Comparison of ENCODE assay signal across 7 mouse cellular contexts in the genomic region with DNA sequence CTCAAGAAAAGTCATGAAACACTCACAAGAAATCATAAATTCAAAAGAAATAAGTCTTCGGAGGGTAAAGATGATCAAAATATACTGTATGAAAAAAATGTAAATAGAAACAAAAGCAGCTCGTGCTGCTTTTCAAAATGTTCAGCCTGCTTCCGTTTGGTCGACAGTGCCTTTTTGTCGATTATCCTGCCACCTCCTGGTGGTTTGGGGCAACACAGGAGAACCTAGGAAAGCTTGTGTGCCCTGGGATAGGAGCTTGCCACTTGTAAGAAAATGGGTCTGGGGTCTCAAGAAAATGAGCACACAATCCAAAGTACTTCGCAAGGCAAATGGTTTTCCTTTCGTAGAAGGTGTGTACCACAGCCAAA. TPM values are rescaled to one million over a fixed set of nuclear protein-coding genes. Genes with fewer than 3 reads are reported as not detected.
DNase-seq lines count a peak whose midpoint lies in the region; ATAC-seq and TF ChIP-seq lines count a peak whose summit lies in the region.

No protein-coding gene starts in this region.

- no peak overlapping the region for H3K27ac ChIP-seq in hindbrain, embryonic 15.5 days (replicated peaks)
- no peak overlapping the region for H3K27ac ChIP-seq in left cerebral cortex, adult 2 months

- no peaks in the 10 kb centered on the region for H3K36me3 ChIP-seq in hindbrain, embryonic 15.5 days
- no peaks in the 10 kb centered on the region for H3K36me3 ChIP-seq in megakaryocyte, embryonic 14.5 days (replicated peaks; ENCODE audit: low read length)

- DNase-seq in T-cell, adult 2 months (ENCODE audit: low spot score), result peak; percentile 80
- DNase-seq in cerebellum, adult 9-10 months, result peak; percentile 78
- peak; percentile 87 for DNase-seq in forelimb bud, embryonic 11.5 days (ENCODE audit: low read depth, low spot score)
- DNase-seq in left cerebral cortex, adult 2 months (ENCODE audit: extremely low spot score in 1 of 2, low spot score in 2 of 2), result peak; percentile 66 to 71
- peak; percentile 60 for DNase-seq in right cerebral cortex, postnatal 14 days

- no peak for ATAC-seq in hindbrain, embryonic 15.5 days (ENCODE audit: low FRiP score, low read depth)

- peak overlapping the region; percentile 72 for H3K4me3 ChIP-seq in hindbrain, embryonic 15.5 days
- peak overlapping the region; percentile 81 for H3K4me3 ChIP-seq in left cerebral cortex, adult 2 months
- peak overlapping the region; percentile 98 for H3K4me3 ChIP-seq in megakaryocyte, embryonic 14.5 days (replicated peaks)

- H3K4me1 ChIP-seq in hindbrain, embryonic 15.5 days (replicated peaks), result peaks cover 11% of the 10 kb centered on the region
- peaks cover 32% of the 10 kb centered on the region for H3K4me1 ChIP-seq in megakaryocyte, embryonic 14.5 days

- peak; percentile 83 for TF ChIP-seq CTCF in left cerebral cortex, adult 2 months (IDR thresholded peaks at IDR 0.05)

- no peaks in the 10 kb centered on the region for H3K9me3 ChIP-seq in hindbrain, embryonic 15.5 days
- H3K9me3 ChIP-seq in megakaryocyte, embryonic 14.5 days, result no peaks in the 10 kb centered on the region; the same call in 1 of the 2 replicates

- intact Hi-C loops in left cerebral cortex, adult 2 months (cut with DNase I), result loop anchor here (5.0 kb wide), 3 partner anchors 74 to 226 kb away; a partner anchor contains a TSS

- no peaks in the 10 kb centered on the region for H3K27me3 ChIP-seq in hindbrain, embryonic 15.5 days
- H3K27me3 ChIP-seq in megakaryocyte, embryonic 14.5 days (replicated peaks), result no peaks in the 10 kb centered on the region

- H3K4me2 ChIP-seq in hindbrain, embryonic 15.5 days, result peak overlapping the region; percentile 92

- under 1% methylated on average over 7 of the region's 7 CpGs for WGBS in hindbrain, embryonic 15.5 days

- peak overlapping the region; percentile 39; the same call in 1 of the 2 replicates for H3K9ac ChIP-seq in hindbrain, embryonic 15.5 days

RNA-seq across cellular contexts. Expression of a gene that starts 21.9 kb away (rescaled TPM):
- polyA plus RNA-seq in hindbrain, embryonic 15.5 days (2015; fragmentation: Nextera tagmentation; extraction: Ambion mirVana), result 1.9 and 2.0 TPM in 2 replicates
- total RNA-seq in left cerebral cortex, adult 2 months (2021), result 1 to 10 TPM; 1.7 to 1.8 TPM
- 21.2 and 30.0 TPM in 2 replicates for polyA plus RNA-seq in megakaryocyte, embryonic 14.5 days (2012; ENCODE audit: insufficient read depth, low replicate concordance)

RNA-seq across cellular contexts. Expression of a gene that starts 51.0 kb away (rescaled TPM):
- not detected in 2 replicates for polyA plus RNA-seq in hindbrain, embryonic 15.5 days (2015; fragmentation: Nextera tagmentation; extraction: Ambion mirVana)
- not detected for total RNA-seq in left cerebral cortex, adult 2 months (2021)
- not detected in 2 replicates for polyA plus RNA-seq in megakaryocyte, embryonic 14.5 days (2012; ENCODE audit: insufficient read depth, low replicate concordance)

RNA-seq across cellular contexts. Expression of a gene that starts 54.7 kb away (rescaled TPM):
- polyA plus RNA-seq in hindbrain, embryonic 15.5 days (2015; fragmentation: Nextera tagmentation; extraction: Ambion mirVana), result 48.2 and 53.0 TPM in 2 replicates
- total RNA-seq in left cerebral cortex, adult 2 months (2021), result 10 to 100 TPM; 22.4 to 28.2 TPM
- 4.1 and 22.7 TPM in 2 replicates for polyA plus RNA-seq in megakaryocyte, embryonic 14.5 days (2012; ENCODE audit: insufficient read depth, low replicate concordance)
